Mouse (Mus musculus) left cerebral cortex, adult 9 months (tissue): Measurements from ENCODE around the gene Grb2.

Experiments used
- DNase-seq, 2 experiments: peaks; one replicate each; pipeline ENCODE4 v3.0.0; 2022; ENCODE audit warnings: low spot score in 2 of 2

Gene Grb2

GRCm38 (mm10) chr11:115627705-115628464 lies 80.5 kb downstream of the Grb2 start, which contains the start of gene Slc25a19:
Gene Slc25a19 (minus strand): TSS chr11:115628295.
- peak; percentile 99 to 100 for DNase-seq

GRCm38 (mm10) chr11:115626824-115627616 lies 81.4 kb downstream of the Grb2 start:
- DNase-seq, result no peak

GRCm38 (mm10) chr11:115625877-115626276 lies 82.5 kb downstream of the Grb2 start:
- DNase-seq, result no peak

DNA sequence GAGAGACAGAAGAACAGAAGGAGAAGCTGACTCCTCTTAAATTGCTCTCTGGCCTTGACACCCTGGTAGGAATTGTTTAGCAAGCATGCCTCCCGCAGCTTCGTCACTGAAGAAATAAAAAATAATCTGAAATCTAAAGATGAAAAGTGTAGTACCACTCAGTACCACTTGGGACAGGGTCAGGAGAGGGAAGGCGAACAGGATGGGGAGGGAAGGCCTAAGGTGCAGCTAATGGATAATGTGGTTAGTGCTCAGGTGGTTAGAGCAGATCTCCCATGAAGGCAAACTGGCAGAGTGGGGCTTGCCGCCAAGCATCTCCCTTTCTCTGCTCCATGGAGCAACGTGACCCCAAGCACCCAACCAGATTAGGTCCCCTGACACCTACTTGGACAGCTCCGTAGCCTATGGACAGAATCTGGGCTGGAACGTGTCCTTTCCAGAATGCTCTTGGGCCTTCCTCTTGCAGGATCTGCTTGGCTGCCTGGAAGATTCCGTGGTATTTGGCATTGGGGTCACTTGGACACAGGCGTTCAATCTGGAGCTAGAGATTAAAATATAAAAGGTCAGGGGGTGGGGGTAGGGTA lies 84.8 kb downstream of the Grb2 start:
- DNase-seq, result no peak

DNA sequence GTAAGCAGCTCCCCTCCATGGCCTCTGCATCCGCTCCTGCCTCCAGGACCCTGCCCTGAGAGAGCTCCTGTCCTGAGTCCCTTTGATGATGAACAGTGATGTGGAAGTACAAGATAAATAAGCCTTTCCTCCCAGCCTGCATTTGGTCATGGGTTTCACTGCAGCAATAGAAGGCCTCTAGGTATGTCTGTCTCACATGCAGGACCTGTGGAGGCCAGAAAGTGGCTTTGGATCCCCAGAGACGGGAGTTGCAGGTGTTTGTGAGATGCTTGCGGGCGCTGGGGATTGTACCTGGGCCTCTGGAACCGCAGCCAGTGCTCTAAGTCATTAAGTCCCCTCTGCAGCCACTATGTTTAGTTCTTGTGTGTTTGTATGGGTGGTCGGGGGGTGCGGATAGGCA lies 88.4 kb downstream of the Grb2 start:
- no peak for DNase-seq

DNA sequence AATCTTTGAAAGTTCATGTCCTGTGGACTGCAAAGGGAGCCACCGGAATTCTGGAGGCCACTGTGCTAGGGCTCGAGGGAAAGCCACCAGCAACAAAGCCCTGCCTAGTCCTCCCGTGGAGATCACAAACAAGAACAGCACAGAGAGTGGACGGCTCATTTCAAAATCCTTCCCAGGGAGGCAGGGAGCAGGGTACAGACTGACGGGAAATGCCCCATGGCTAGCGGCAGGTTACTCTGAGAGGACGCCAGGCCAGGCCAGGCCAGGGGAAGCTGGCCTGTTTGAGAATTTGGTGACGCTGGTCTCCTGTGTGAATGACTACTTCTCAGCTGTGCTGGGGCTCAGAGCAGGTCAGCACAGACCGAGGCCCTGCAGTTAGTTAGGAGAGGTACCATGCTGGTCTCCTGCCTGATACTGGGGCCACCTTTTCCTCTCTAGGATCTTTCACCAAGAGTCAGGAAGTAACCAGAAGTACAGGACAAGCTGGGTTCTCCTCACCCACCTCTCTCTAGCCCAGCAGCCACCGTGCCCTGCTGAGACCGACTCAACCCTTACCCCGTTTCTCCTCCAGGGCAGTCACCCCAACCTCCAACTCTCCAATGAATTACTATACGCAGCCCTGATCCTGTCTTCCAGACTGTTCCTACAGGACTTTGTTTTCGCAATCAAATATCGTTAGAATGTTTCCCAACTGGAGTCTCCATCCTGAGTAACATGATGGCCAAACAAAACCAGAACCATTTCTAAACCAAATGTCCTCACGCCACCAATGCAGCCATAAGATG lies 89.5 kb downstream of the Grb2 start:
- DNase-seq, result no peak

DNA sequence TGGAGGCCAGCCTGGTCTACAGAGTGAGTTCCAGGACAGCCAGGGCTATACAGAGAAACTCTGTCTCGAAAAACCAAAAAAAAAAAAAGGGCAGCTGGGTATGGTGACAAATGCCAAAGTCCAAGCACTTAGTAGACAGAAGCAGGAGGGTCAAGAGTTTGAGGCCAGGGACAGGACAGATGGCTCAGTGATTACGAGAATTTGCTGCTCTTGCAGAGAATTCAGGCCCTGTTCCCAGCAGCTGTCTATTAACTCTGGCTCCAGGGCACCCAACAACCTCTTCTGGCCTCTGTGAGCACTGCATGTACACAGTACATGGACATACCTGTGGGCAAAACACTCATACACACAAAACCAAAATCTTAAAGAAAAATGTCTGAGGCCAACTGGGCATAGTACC lies 90.4 kb downstream of the Grb2 start:
- no peak for DNase-seq

DNA sequence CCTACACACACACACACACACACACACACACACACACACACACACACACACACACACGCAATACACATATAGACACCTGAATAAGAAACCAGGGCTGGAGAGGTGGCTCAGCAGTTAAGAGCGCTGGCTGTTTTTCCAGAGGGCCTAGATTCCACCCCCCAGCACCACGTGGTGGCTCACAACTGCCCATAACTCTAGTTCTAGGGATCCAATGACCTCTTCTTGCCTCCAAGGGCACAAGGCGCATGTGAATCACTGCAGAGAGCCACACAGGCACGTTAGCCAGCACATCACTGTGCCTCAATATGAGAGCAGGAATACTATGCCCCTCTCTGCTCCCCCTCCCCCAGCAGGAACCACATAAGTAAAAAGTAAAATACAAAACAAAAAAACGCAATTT lies 91.5 kb downstream of the Grb2 start:
- DNase-seq, result no peak

DNA sequence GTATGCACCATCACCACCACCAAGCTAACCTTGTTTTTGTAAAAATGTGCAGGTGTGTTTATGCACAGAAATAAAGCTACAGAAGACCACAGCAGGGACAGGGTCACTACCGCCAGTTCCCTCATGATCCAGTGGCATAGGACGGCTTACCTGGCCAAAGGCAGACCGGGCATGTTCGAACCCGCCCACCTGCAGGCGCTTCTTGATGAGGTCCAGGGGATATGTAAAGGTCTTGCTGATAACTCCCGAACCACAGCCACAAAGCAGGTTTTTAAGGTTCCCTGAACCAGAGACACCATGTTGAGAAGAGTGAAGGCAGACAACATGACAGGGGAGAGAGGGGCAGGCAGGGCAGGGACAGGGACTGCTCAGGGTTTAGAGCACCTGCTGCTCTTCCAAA lies 92.0 kb downstream of the Grb2 start:
- DNase-seq, result no peak

GRCm38 (mm10) chr11:115615875-115616274 lies 92.5 kb downstream of the Grb2 start:
- no peak for DNase-seq

GRCm38 (mm10) chr11:115615108-115615825 lies 93.1 kb downstream of the Grb2 start:
- no peak for DNase-seq

- DNase-seq, result no peak
These were observed 93.9 kb downstream of the Grb2 start for GRCm38 (mm10) chr11:115614346-115615107.

- no peak for DNase-seq
These were observed 95.1 kb downstream of the Grb2 start for GRCm38 (mm10) chr11:115613138-115613945.

DNA sequence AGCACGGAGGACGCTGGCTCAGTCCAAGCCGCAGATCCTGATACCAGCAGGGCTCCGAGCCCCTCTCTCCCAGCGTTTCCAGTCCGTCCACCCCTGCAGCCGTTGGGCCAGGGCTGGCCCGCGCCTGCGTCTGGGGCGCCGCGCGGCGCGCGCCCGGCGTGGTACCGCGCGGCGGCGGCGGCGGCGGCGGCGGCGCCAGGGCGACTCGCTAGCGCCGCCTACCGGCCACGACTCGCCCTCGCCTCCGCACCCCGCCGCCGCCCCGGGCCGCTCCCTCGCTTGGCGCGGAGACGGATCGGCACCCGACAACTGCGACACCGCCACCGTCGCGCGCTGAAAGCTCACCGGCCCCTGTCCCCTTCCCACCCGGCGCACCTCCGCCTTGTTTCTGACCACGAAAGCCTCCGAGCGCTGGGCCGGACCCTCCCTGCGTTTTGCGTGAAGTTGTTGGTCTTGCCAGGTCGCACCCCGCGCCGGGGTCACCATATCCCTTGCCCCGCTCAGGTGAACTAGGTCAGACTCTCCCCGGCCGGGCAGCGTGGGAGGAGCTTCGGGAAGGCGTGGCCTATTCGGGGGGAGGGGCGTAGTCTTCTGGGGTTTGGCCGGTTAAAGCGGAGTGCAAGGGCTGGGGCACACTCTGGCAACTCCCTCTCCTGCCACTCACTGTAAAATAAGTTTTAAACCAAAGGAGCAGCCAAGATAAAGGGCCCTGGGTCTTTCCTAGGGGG lies 95.8 kb downstream of the Grb2 start, which contains the start of gene Mif4gd:
Gene Mif4gd (minus strand): TSS at position 560 of the 728 bp plus-strand sequence.
- DNase-seq, result peak; percentile 59 to 78

GRCm38 (mm10) chr11:115612059-115612409 lies 96.4 kb downstream of the Grb2 start:
- peak in 1 of 2 experiments; percentile 59 for DNase-seq

DNA sequence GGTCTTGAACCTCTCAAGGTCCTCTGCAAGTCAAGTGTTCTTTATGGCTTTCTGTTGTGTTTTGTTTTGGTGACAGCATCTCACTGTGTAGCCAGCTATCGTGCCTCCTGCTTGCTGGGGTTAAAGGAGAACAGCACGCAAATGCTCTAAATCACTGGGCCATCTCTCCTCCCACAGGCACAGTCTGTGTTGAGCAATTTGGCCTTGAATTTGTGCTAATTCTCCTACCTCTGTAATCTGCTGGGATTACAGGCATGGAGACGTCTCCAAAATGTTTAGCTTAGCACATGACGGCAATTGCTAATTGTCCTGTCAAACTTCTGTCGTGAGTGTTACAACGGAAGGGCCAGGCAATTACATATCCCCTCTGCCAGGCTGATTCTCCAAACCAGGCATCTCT lies 97.2 kb downstream of the Grb2 start:
- DNase-seq, result no peak

- no peak for DNase-seq
These were observed 98.8 kb downstream of the Grb2 start for GRCm38 (mm10) chr11:115609576-115609975.

DNA sequence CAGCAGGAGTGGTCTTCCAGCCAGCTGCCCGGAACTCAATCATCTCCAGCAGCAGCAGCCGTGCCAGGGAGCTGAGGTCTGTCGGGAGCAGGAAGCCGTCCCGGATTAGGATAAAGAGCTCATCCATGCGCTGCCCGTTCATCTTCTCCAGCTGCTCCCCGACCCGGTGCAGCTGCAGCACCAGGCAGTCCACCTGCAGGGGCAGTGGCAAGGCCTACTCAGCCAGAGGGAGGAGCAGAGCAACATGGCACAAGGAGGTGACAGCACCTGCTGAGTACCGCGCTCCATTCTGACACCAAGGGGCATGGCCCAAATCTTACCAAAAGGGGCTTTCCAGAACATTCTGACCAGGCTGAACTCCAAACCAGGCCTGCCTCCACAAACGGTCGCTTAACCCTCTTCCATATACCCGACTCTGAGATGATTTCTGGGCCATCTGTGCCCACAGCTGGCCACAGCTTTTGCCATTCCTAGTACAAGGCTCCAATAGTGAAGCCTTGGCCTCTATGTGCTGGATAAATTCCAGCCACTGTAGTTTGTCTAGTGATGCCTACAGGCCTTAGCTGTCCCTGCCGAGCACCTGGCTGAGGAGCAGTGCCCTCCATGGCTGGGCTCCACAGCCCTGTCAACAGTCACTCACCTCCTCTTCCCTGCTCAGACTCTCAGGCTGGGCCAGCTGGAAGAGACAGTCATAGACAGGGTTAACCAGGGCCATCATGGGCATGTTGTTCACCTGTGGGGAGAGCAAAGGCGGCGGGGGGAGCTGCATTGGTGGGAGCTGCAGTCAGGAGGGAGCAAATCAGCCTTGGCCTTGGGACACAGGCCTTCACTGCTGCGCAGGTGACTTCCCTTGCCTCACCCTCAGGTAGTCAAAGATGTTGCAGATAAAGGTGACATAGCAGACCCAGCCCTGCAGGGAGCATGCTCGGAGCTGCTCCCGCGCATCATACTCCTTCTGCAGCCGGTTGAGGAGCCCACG lies 99.7 kb downstream of the Grb2 start:
- DNase-seq, result no peak
